In genomic region chr19:34270106-34270726, GRCm38 (mm10) we compare ENCODE assay signal across 13 mouse cellular contexts. TPM values are rescaled to one million over a fixed set of nuclear protein-coding genes. Genes with fewer than 3 reads are reported as not detected.
DNase-seq lines count a peak whose midpoint lies in the region; ATAC-seq and TF ChIP-seq lines count a peak whose summit lies in the region.
"Had no signal": no experiment of that assay in that cellular context is flagged by ENCODE, and none has a peak within 500 bp of the region (broad histone marks: within the 10 kb centered on the region; RNA-seq: fewer than 3 reads in every experiment).

No protein-coding gene starts in this region.

- H3K27ac ChIP-seq in ES-E14 (ENCODE audit: insufficient read depth, low read depth, low read length, poor library complexity, severe bottlenecking): no peak overlapping the region
- no peak overlapping the region; the same call in 1 of the 2 replicates for H3K27ac ChIP-seq in intestine, embryonic 16.5 days (ENCODE audit: low read length)
- H3K27ac ChIP-seq in embryonic facial prominence, embryonic 10.5 days (replicated peaks): no peak overlapping the region
- H3K27ac ChIP-seq: midbrain, embryonic 10.5 days had no signal

- H3K27me3 ChIP-seq in intestine, embryonic 16.5 days (replicated peaks; ENCODE audit: control insufficient read depth, insufficient read depth, low read length): no peaks in the 10 kb centered on the region
- H3K27me3 ChIP-seq in embryonic facial prominence, embryonic 10.5 days (replicated peaks; ENCODE audit: low read depth, poor library complexity, severe bottlenecking): no peaks in the 10 kb centered on the region

- in situ Hi-C loops in ES-E14 (cut with MboI; ENCODE audit: low sequenced_read_pairs in 2 of 2, unreplicated experiment in 2 of 2): no loop called here

- no peak overlapping the region for H3K9ac ChIP-seq in ES-E14 (ENCODE audit: insufficient read depth, low read depth, low read length, poor library complexity, severe bottlenecking)
- H3K9ac ChIP-seq in intestine, embryonic 16.5 days (ENCODE audit: low read depth, low read length): no peak overlapping the region

- no peak overlapping the region for H3K4me2 ChIP-seq in intestine, embryonic 16.5 days (ENCODE audit: low read depth, low read length)

- no peaks in the 10 kb centered on the region for H3K4me1 ChIP-seq in ES-E14 (ENCODE audit: control insufficient read depth in 2 of 2, insufficient read depth in 2 of 2, low read length in 2 of 2, poor library complexity in 1 of 2)
- H3K4me1 ChIP-seq in intestine, embryonic 16.5 days (ENCODE audit: control insufficient read depth, insufficient read depth, low read length): no peaks in the 10 kb centered on the region
- H3K4me1 ChIP-seq in embryonic facial prominence, embryonic 10.5 days: no peaks in the 10 kb centered on the region
- H3K4me1 ChIP-seq: midbrain, embryonic 10.5 days had no signal

- 72% methylated on average over 11 of the region's 11 CpGs for WGBS in intestine, embryonic 16.5 days
- WGBS in embryonic facial prominence, embryonic 10.5 days: 91% methylated on average over 11 of the region's 11 CpGs

- H3K36me3 ChIP-seq in ES-E14 (ENCODE audit: control insufficient read depth, insufficient read depth, low read length, poor library complexity, severe bottlenecking): no peaks in the 10 kb centered on the region
- no peaks in the 10 kb centered on the region for H3K36me3 ChIP-seq in intestine, embryonic 16.5 days (ENCODE audit: control insufficient read depth, insufficient read depth, low read length)
- H3K36me3 ChIP-seq in embryonic facial prominence, embryonic 10.5 days (replicated peaks): no peaks in the 10 kb centered on the region
- H3K36me3 ChIP-seq: midbrain, embryonic 10.5 days had no signal

- H3K4me3 ChIP-seq in ES-E14 (ENCODE audit: insufficient read depth in 1 of 2, low read depth in 1 of 2, low read length in 2 of 2, poor library complexity in 1 of 2, severe bottlenecking in 1 of 2): no peak overlapping the region
- no peak overlapping the region for H3K4me3 ChIP-seq in intestine, embryonic 16.5 days (ENCODE audit: low read length)
- H3K4me3 ChIP-seq in embryonic facial prominence, embryonic 10.5 days: no peak overlapping the region
- H3K4me3 ChIP-seq: midbrain, embryonic 10.5 days had no signal

- no peaks in the 10 kb centered on the region for H3K9me3 ChIP-seq in ES-E14 (ENCODE audit: control insufficient read depth, insufficient read depth, low read depth, low read length)
- no peaks in the 10 kb centered on the region for H3K9me3 ChIP-seq in intestine, embryonic 16.5 days (ENCODE audit: control insufficient read depth, low read length)
- H3K9me3 ChIP-seq in embryonic facial prominence, embryonic 10.5 days: no peaks in the 10 kb centered on the region
- H3K9me3 ChIP-seq: midbrain, embryonic 10.5 days had no signal

- ATAC-seq in intestine, embryonic 16.5 days: peak; percentile 85

- DNase-seq in adrenal gland, postnatal 14 days: peak; percentile 23
- no peak for DNase-seq in adrenal gland, adult 18-20 months (ENCODE audit: low spot score in 2 of 2)
- peak; percentile 12 for DNase-seq in ES-E14 (ENCODE audit: low read depth, low spot score)
- DNase-seq in natural killer cell, adult 2 months (ENCODE audit: low spot score in 2 of 2): peak; percentile 15 to 47
- DNase-seq in kidney, postnatal 14 days: no peak
- DNase-seq in thymus, postnatal 25 days: no peak
- no peak for DNase-seq in embryonic facial prominence, embryonic 10.5 days (ENCODE audit: low spot score)
- DNase-seq: cerebellum, postnatal 25 days; gastrocnemius, postnatal 36 days; kidney, adult 2 months; retina, postnatal 1 day had no signal

TF ChIP-seq in ES-E14, 5 proteins besides CTCF, POLR2A, EP300 and RAD21:
- TF ChIP-seq ZNF384 (IDR thresholded peaks at IDR 0.05; ENCODE audit: low read depth, low read length) (no peak), ZC3H11A (IDR thresholded peaks at IDR 0.05; ENCODE audit: borderline replicate concordance, low read depth, low read length) (no peak), MAFK (IDR thresholded peaks at IDR 0.05; ENCODE audit: insufficient read depth, low read depth, low read length) (no peak), HCFC1 (IDR thresholded peaks at IDR 0.05; ENCODE audit: borderline replicate concordance, insufficient read depth, low read length) (no peak), CHD2 (IDR thresholded peaks at IDR 0.05; ENCODE audit: low read depth, low read length) (no peak)

RNA-seq across cellular contexts. Expression of gene Acta2, which starts 14.8 kb away (rescaled TPM):
- total RNA-seq in adrenal gland, postnatal 14 days (2021): 36.5 and 95.6 TPM in 2 replicates
- total RNA-seq in adrenal gland, adult 18-20 months (2021): 10 to 100 TPM; 41.4 to 97.6 TPM
- 180 and 421 TPM in 2 replicates for total RNA-seq in ES-E14 (2012; rRNA removed)
- polyA plus RNA-seq in intestine, embryonic 16.5 days (2015; fragmentation: Nextera tagmentation; extraction: Ambion mirVana): 1,466 and 1,574 TPM in 2 replicates
- polyA plus RNA-seq in embryonic facial prominence, embryonic 10.5 days (2016; fragmentation: Nextera tagmentation; extraction: Ambion mirVana): 18.6 and 24.2 TPM in 2 replicates

RNA-seq across cellular contexts. Expression of gene Fas, which starts 20.2 kb away (rescaled TPM):
- 11.3 and 12.2 TPM in 2 replicates for total RNA-seq in adrenal gland, postnatal 14 days (2021)
- total RNA-seq in adrenal gland, adult 18-20 months (2021): 10 to 100 TPM in 1 of 2 experiments, 1 to 10 TPM in 1; 8.5 to 10.7 TPM
- total RNA-seq in ES-E14 (2012; rRNA removed): 3.1 and 3.2 TPM in 2 replicates
- 5.8 and 6.4 TPM in 2 replicates for polyA plus RNA-seq in intestine, embryonic 16.5 days (2015; fragmentation: Nextera tagmentation; extraction: Ambion mirVana)
- 0.57 and 0.82 TPM in 2 replicates for polyA plus RNA-seq in embryonic facial prominence, embryonic 10.5 days (2016; fragmentation: Nextera tagmentation; extraction: Ambion mirVana)

Comparison
In these comparisons a context has a peak if more than half of its experiments do, and no peak if none do; other contexts are left out.
1. DNase-seq: peak in adrenal gland, postnatal 14 days (single experiment), ES-E14 (single experiment) and natural killer cell, adult 2 months (2 of 2); none in adrenal gland, adult 18-20 months (0 of 2), kidney, postnatal 14 days (single experiment), thymus, postnatal 25 days (single experiment) and embryonic facial prominence, embryonic 10.5 days (single experiment).